Mouse (Mus musculus): ENCODE measurements at regions not wholly inside any gene's neighbourhood (a gene's known extent, or its start where the extent isn't known, plus 50 kb on each side); places are given as distances from the start of the nearest gene placed in this dataset.

DNA sequence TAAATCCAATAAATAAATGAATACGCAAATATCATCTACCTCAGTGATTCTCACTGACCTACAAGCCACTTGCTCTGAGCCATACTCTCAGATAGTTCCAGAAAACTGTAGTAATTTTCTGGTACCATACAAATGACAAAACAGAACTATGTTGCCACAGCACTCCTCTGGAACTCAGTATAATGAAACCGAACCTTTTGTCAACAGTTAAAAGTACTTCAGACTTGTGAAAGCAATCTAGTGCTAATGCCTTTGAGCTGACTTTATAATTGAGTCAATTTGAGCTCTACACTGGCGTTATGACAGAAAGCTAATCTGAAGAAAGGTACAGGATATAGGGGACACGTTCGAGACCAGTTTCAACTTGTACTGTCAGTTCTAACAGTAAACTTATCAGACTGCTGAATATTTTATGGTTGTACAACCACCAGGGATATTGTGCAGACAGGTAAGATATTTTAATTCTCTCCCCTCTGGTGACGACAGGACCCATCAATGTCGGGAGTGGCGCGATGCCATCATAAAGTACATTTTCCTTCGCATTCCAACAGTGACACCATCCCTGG lies 449.0 kb downstream of the Atp23 start:
- intact Hi-C loops (cut with DNase I): no loop called here
- DNase-seq (ENCODE audit: low spot score in 2 of 2): no peak

DNA sequence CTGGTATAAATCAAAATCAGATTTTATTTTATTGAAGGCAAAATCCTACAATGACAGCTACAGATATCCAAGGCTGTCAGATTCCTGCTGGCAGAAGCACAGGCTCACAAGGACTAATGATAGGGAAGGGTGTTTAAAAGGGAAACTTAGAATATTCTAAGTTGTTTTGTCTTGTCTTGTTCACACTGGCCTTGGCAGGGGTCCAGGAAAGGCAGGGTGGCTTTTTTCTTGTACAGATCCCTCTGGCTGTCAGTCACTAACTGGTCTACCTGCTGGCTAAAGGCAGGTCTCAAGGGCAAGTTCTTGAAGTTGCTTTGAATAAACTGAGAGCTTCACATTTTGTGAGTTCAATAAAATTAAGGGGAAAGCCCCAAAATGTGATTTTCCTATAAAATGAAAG lies 465.3 kb downstream of the Lrig3 start:
- no peak for DNase-seq (ENCODE audit: low spot score in 2 of 2)
- intact Hi-C loops (cut with DNase I): no loop called here

DNA sequence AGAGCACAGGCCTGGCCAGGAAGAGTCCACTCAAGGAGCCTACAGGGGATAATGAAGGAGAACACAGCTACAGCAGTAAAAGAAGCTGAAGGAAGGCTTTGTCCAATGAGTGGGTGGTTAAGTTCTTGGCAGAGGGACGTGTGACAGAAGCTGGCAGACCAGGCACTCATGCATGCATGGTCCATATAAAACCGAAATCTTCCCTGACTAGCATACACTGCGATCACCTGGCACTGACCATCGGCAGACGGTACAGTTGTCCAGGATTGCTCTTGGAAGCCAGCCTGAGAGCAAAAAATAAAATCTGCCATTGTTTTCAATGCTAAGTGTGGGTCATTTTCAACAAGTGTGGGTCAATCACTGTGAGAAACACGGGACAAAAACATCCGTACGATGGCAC lies 464.4 kb downstream of the Lrig3 start:
- DNase-seq (ENCODE audit: low spot score in 2 of 2): no peak
- intact Hi-C loops (cut with DNase I): no loop called here

DNA sequence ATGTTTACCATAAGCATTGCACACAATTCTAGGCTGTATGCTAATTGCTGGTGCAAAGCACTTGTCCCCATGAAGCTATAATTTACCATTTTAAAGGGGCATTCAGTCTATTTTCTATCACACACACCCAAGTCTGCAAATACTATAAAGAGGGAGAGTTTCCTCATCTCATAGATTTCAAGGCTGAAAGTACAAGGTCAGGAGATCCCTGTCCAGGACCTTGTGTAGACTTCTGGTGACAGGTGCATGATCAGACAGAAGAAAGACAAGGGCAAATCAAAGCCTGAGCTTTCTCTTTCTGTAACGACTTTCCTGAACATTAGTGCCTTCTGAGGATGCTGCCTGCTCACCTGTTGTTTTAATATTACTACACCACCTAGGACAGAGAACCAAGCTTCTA lies 463.5 kb downstream of the Lrig3 start:
- intact Hi-C loops (cut with DNase I): no loop called here
- DNase-seq (ENCODE audit: low spot score in 2 of 2): no peak

DNA sequence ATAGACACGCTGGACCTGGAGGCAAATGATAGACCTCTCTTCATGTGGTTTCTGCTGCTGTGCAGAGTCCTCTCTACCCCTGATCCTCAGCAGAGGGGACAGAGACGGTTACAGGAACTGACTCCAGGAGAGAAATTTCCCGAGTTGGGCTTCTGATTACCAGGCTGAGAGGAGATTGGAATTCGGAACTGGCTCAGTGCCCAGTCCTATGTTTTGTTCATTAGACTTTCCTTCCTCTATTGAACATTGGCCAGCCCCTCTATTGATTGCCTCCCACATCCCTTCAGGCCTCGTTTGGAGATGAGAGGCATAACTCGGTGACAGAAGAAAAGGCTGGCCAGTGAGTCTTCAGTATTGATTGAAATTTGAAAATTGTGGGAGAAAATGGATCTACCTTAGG lies 456.1 kb downstream of the Lrig3 start:
- intact Hi-C loops (cut with DNase I): no loop called here

DNA sequence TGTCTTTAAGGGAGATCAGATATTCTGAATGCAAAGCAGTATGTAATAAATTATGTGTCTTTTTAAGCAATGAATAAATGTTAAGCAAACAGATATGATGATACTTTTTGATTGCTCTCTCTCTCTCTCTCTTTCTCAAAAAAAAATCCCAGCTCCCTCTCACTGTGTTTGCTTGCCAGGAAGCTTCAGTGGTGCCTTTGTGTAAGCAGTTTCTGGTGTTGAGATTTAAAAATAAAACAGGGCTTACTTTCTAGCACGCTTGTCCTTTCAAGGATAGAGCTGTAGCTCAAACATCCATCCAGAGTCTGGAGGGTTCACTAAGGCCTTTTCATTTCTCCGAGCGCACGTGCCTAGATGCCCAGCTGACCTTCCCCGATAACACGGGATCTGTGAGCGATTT lies 447.8 kb downstream of the Lrig3 start:
- intact Hi-C loops (cut with DNase I): no loop called here
- no peak for DNase-seq (ENCODE audit: low spot score in 2 of 2)

More for the DNA sequence above, 456.1 kb downstream of the Lrig3 start:
- DNase-seq (ENCODE audit: low spot score in 2 of 2): no peak

DNA sequence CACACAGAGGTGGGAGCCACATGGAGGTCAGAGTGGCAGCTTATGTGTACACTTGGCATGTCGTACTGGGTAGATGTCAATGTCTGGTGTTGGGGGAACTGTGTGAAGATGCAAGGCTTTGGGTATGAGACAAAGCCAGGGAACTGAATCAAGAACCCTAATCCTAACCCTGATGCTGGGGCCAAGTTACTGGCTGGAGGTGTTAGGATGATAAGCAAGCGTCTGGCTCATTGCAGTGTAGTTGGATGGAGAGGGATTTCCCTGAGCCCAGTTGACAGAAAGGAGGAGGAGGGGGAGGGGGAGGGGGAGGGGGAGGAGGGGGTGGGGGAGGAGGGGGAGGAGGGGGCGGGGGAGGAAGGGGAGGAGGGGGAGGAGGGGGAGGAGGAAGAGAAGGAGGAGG lies 426.3 kb downstream of the Lrig3 start:
- intact Hi-C loops (cut with DNase I): no loop called here
- DNase-seq (ENCODE audit: low spot score in 2 of 2): no peak

DNA sequence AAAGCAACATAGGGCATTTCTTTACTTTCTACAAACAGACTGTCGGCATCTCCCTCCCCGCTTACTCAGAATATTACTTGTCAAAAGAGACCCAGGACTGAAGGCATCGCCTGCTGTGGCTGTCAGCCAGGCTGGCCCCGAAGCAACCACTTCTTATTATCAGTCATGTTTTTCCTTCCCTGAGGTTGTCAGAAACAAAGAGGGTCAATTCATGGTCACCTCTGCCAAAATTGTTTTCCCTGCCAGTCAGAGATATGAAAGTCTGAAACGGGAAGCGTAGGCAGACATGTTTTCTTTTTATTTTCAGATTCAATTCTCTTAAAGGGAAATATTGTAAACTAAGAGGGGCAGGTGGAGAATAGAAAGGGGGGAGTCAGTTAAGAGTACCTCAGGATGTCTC lies 425.8 kb downstream of the Lrig3 start:
- intact Hi-C loops (cut with DNase I): no loop called here
- no peak for DNase-seq (ENCODE audit: low spot score in 2 of 2)

DNA sequence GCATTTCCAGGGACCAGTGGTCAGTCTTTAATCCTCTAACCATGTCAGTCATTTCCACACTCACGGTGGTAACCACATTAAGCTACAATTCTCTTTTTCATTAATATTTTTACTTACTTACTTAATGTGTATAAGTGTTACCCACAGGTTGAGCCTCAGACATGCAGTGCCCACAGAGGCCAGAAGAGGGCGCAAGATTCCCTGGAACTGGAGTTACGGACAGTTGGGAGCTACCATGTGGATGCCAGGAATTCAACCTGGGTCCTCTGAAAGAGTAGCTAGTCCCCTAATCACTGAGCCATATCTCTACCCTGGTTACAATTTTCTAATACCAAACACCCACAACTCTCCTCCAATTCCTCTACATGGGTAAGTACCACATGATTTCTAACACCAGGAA lies 420.5 kb downstream of the Lrig3 start:
- intact Hi-C loops (cut with DNase I): no loop called here
- DNase-seq (ENCODE audit: low spot score in 2 of 2): no peak

DNA sequence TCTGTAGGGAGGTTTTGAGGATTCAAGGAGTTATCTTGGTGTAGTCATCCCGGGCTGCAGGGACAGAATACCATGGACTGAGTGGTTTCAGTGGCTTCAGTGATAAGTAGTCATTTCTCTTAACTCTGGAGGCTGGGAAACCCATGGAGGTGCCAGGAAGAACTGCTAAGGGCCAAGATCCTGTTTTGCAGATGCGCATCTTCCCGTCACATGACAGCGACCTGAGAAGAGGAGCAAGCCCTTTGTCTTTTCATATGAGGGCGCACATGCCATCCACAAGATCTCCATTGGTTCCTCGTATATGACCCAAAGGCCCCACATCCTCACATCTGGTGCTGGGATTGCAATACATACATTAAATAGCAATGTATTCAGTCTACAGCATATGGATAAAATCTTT lies 419.7 kb downstream of the Lrig3 start:
- DNase-seq (ENCODE audit: low spot score in 2 of 2): no peak
- intact Hi-C loops (cut with DNase I): no loop called here

DNA sequence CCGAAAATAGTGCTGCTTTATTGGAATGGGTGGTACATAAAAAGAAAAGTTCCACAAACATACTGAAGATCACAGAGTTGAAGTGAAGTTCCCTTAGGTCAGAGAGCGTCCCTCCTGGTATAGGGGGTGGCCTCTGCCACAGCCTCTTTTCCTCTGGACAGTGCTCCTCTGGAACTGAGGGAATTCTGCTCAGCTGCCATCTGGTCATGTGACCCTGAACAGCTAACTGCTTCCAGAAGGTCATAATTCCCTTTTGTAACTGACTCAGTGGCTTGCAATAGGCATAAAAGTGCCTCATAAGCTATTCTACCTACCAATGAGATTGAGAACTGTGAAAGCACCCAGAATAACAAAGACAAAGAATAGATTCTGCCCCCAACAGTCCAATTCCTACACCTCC lies 414.4 kb downstream of the Lrig3 start:
- no peak for DNase-seq (ENCODE audit: low spot score in 2 of 2)
- intact Hi-C loops (cut with DNase I): no loop called here

DNA sequence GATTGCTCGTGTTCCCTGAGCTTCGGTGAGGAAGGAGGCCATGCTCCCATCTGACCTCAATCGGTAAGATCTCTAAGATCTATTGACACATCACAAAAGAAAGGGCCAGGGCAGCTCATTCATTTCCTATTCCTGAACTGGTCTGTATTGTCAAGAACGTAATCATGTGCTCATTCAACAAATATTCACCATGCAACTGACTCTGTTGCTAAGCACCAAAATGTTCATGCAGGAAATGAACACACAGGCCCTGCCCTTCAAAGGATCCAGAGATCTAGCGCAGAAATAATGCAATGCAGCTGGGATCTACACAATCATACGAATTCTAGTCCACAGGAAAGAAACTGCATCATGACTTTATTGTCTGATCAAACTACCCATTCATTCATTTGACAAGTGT lies 413.3 kb downstream of the Lrig3 start:
- DNase-seq (ENCODE audit: low spot score in 2 of 2): no peak
- intact Hi-C loops (cut with DNase I): no loop called here

DNA sequence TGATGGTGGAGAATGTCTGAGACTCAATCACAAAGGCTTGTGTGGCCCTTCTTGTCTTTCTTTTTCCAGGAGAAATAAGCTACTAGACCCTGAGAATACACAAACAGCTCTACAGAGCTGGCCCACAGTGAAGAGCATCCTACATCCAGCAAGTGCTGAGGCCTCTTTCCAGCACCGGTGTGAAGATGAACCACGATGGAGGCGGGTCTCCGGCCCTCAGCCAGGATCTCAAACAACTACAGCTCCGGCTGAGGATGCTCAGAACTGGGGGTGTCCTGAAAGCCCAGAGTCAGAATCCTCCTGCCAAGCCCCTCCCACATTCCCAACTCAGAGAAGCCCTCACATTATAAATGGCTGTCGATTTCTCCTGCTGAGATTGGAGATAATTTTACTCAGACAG lies 407.9 kb downstream of the Lrig3 start:
- DNase-seq (ENCODE audit: low spot score in 2 of 2): no peak
- intact Hi-C loops (cut with DNase I): no loop called here

DNA sequence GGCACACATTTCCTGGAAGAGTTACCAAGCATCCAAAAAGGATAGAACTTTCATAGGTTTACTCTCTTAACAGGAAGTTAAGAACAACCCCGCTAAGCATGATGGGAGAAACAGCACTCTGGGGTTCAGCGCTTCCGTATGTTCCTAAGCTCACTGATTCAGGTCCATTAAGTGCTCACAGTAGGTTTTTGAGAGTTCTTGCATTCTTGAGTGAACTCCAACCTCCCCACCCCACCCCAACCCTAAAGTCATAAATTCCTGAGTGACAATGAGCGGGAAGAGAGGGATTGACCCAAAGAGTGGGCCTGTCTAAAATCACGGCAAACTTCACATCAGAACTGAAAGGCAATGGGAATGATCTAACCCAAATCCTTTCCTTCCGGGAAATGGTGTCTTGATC lies 405.9 kb downstream of the Lrig3 start:
- intact Hi-C loops (cut with DNase I): no loop called here

DNA sequence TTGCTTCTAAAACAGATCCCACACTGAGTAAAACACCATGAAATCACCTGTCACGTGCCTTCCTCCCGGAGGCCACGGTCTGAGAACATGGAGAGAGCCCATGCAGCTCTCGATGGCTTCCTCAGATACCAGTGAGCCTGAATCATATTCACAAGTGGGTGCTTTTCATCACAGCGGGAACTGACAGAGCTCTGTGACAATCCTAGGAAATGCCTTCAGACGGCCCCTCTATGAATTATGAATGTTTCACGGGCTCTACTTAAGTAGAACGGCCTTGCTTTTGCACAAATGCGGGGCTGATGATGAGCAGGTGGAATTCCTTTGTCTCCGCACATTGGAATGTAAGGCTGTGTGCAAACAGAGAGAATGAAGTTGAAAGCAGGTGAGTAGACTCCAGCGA lies 383.1 kb downstream of the Lrig3 start:
- DNase-seq (ENCODE audit: low spot score in 2 of 2): no peak
- intact Hi-C loops (cut with DNase I): no loop called here

More for the DNA sequence above, 405.9 kb downstream of the Lrig3 start:
- no peak for DNase-seq (ENCODE audit: low spot score in 2 of 2)

DNA sequence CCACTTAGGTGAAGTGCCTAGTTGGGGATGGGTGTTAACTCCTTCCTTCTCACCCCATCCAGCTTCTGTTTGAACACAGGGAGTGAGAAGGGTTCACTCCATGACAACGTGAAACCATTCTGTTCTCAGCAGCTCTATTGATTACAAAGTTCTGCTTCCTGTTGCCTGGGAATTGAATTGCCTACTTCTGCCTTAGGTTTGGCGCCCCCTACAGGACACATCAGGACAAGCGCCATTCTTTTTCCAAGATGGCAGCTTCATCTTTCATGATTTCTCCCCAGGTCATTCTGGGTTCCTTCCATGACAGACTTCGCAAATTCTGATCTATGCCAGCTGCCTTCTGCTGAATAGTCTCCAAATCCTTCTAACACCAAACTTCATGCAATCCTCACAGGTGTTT lies 371.5 kb downstream of the Lrig3 start:
- intact Hi-C loops (cut with DNase I): loop anchor here (10.0 kb wide), 1 partner anchor 417 kb away; no protein-coding TSS in a partner anchor
- DNase-seq (ENCODE audit: low spot score in 2 of 2): no peak

DNA sequence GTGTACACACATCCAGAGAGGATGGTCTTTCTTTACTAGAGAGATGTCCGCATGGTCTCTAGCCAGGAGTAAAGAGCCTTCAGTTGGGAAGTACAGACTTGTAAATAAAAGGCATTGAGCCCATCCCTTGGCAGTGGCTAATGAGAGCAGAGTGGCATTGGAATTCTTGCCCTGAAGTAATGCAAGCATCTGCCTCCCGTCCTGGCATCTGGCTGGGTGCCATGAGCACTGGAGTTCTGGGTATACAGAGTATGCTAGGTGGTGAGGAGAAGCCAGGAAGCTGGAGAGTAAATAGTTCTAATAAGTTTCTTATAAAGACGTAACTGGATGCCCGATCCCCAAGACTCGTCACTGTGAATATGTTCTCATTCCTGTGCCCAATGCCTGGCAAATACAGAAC lies 367.8 kb downstream of the Lrig3 start:
- intact Hi-C loops (cut with DNase I): loop anchor here (5.0 to 10.0 kb wide), 2 partner anchors 199 to 421 kb away; no protein-coding TSS in a partner anchor
- DNase-seq (ENCODE audit: low spot score in 2 of 2): no peak

DNA sequence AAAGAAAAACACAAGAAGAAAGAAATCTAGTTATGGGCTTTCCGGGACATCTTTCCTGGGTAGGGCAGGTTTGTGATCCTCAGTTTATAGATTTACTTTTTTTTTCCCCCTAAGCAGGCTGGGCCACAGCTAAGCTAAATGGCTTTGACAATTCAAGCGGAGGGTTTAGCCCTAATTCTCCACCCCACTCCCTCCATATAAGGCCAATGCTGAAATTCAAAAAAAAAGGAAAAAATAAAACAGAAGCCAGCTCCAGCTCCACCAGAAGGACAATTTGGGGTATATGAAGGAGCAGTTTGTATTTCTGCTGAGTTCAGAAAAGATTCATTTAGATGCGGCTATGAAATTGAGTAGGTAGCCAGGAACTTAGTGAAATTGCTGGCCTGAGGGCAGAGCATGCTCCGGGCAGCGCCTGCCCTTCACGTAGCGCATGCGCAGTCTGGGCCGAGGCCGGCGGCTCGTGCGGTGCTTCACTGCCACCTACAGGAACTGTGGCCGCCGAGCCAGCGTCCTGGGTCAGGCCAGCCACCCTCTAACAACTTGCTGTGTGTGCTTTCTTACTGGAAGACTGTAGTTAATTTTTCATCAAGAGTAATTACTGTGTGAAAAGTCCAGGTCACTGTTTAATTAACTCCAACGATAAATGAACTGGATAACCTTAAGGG lies 364.5 kb downstream of the Lrig3 start:
- DNase-seq (ENCODE audit: low spot score in 2 of 2): peak; percentile 83 to 93
- intact Hi-C loops (cut with DNase I): loop anchor here (2.0 to 10.0 kb wide), 3 partner anchors 202 to 606 kb away; no protein-coding TSS in a partner anchor

DNA sequence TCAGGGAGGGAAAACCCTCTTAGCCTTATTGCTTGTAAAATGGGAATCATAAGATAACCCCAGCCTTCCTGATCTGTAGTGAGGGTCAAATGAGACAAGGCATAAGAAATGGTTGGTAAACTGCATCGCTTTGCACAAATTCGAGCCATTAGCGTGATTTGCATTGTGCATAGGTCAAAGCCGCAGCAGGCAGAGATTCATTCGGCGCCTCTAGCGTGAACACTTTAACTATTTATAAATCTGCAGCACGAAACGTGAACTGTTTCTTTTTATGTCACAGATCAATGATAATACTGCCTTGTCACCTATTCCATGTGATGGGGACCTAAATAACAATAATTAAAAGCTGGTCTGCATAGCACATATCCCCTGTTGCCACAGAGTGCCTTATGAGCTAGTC lies 354.9 kb downstream of the Lrig3 start:
- no peak for DNase-seq (ENCODE audit: low spot score in 2 of 2)
- intact Hi-C loops (cut with DNase I): loop anchor here (10.0 kb wide), 1 partner anchor 156 kb away; no protein-coding TSS in a partner anchor

DNA sequence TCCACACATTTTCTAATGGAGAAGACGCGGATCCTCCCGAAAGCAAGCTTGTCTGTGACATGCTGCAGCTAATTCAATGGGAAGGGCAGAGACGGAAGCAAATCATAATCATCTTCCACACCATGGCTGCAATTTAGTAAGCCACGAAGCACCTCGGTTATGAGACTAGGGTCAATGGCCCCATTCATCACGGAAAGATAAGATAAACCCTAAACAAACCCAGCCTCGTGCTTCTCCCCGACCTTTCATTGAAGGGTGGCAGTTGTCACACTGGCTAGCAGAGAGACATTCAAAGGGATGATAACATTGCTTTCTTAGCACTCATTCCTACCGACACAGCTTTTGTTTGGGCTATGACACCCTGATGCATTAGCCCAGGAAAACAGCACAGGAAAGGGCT lies 353.8 kb downstream of the Lrig3 start:
- intact Hi-C loops (cut with DNase I): loop anchor here (10.0 kb wide), 1 partner anchor 155 kb away; no protein-coding TSS in a partner anchor
- no peak for DNase-seq (ENCODE audit: low spot score in 2 of 2)

DNA sequence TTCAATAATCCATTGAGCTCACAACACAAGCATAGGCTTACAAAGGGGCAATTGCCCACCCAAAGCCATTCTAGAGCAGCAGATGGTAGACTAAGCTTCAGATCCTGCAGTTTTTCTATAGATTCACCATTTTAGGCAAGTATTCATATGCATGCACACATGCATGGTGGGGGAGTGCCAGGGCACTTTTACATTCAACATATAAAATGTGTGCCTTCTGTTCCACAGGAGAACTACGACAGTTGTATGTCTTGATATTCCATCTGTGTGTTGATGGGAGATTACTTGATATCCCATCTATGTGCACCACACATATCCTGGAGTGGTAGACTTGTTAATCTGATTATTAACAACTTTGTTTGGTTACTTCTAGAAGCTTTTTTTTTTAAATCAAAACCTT lies 334.0 kb downstream of the Lrig3 start:
- intact Hi-C loops (cut with DNase I): no loop called here

More for the DNA sequence above, 334.0 kb downstream of the Lrig3 start:
- DNase-seq (ENCODE audit: low spot score in 2 of 2): peak in 1 of 2 experiments; percentile 7

Data from left cerebral cortex, postnatal 14 days (tissue).